Mouse (Mus musculus): Measurements from ENCODE around the gene Tox4. TPM values are rescaled to one million over a fixed set of nuclear protein-coding genes. Genes with fewer than 3 reads are reported as not detected.
"Not testable (repeated sequence)": the region's sequence is repeated elsewhere in the genome, so short reads cannot be mapped to it uniquely, and the experiment has no call there.

The Tox4 gene
- polyA plus RNA-seq, 1 experiment, result 54.6 TPM

DNA sequence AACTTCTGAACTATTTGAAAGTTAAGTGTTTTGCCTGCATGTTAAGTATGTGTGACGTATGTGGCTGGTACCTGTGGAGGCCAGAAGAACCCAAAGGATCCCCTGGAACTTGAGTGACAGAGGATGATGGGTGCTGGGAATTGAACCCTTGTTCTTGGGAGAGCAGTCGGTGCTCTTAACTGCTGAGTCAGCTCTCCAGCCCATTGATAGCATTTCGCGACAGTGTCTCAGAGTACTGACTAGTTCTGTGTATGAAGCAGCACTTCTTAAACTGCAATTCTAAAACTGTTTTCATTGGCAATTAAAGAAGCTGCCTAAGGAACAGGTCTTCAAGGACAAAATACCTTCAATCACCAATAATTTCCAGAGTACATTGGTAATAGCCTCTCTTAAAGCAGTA, 1.7 kb upstream of the Tox4 start:
- DNase-seq (ENCODE audit: low read depth), result no peak
- TF ChIP-seq POLR2A (IDR thresholded peaks at IDR 0.05; ENCODE audit: borderline replicate concordance, extremely low read depth, insufficient read depth, insufficient read length, poor library complexity, severe bottlenecking), result no peak
- no peak for TF ChIP-seq CTCF (IDR thresholded peaks at IDR 0.05; ENCODE audit: borderline replicate concordance, extremely low read depth, insufficient read depth, insufficient read length)

DNA sequence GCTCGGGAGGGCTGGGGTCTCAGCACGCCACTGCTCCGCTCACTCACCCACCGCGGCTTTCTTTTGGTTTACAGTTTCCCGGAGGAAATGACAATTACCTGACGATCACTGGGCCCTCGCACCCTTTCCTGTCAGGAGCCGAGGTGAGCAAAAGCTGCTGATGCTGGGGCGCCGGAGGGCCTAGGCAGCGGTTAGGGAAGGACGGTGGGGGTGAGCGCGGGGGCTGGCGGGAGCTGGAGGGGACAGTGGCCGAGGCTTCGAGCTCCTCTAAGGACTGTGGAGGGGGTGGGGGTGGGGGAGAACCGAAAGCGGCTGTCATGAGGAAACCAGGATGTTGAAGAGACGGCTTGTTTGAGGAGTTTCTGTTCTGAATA, 788 bp downstream of the Tox4 start:
- TF ChIP-seq CTCF (IDR thresholded peaks at IDR 0.05; ENCODE audit: borderline replicate concordance, extremely low read depth, insufficient read depth, insufficient read length), result no peak
- TF ChIP-seq POLR2A (IDR thresholded peaks at IDR 0.05; ENCODE audit: borderline replicate concordance, extremely low read depth, insufficient read depth, insufficient read length, poor library complexity, severe bottlenecking), result no peak
- no peak for DNase-seq (ENCODE audit: low read depth)

DNA sequence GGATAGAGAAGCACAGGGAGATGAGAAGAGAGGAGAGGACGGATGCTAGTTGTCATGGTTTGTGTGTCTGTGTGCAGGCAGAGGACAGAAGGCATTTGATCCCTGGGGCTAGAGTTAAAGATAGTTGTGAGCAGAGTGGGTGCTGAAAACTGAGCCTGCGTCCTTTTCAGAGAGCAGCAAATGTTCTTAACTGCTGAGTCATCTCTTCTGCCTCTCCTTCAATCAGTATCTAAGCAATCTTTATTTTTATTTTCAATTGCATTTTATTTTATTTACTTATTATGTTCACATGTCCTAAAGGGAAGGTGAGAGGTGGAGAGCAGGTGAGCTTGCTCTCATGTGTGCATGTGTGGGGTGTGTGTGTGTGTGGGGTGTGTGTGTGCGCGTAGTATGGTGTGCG, 4.7 kb downstream of the Tox4 start:
- no peak for TF ChIP-seq POLR2A (IDR thresholded peaks at IDR 0.05; ENCODE audit: borderline replicate concordance, extremely low read depth, insufficient read depth, insufficient read length, poor library complexity, severe bottlenecking)
- no peak for TF ChIP-seq CTCF (IDR thresholded peaks at IDR 0.05; ENCODE audit: borderline replicate concordance, extremely low read depth, insufficient read depth, insufficient read length)
- no peak for DNase-seq (ENCODE audit: low read depth)

DNA sequence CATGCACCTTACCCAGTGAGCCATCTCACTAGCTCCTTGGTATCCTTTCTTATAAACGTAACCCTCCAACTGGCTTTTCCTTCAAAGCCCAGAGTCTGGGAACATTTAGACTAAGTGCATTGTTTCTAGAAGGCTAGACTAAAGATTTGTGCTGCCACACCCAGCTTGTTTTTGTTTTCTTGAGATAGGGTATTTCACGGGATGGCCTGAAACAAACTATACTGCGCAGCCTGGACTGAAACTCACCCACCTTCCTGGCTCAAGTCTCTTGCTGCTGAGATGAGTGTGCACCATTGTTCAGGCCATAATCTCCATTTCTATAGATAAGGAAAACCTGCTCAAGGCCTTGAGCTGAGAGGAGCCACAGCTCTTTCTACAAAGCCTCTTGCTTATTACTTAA, 5.2 kb downstream of the Tox4 start:
- TF ChIP-seq POLR2A (IDR thresholded peaks at IDR 0.05; ENCODE audit: borderline replicate concordance, extremely low read depth, insufficient read depth, insufficient read length, poor library complexity, severe bottlenecking) (no peak), CTCF (IDR thresholded peaks at IDR 0.05; ENCODE audit: borderline replicate concordance, extremely low read depth, insufficient read depth, insufficient read length) (no peak)
- no peak for DNase-seq (ENCODE audit: low read depth)

- no peak for TF ChIP-seq POLR2A (IDR thresholded peaks at IDR 0.05; ENCODE audit: borderline replicate concordance, extremely low read depth, insufficient read depth, insufficient read length, poor library complexity, severe bottlenecking)
- peak; percentile 9; the same call in 1 of the 2 replicates for TF ChIP-seq CTCF (IDR thresholded peaks at IDR 0.05; ENCODE audit: borderline replicate concordance, extremely low read depth, insufficient read depth, insufficient read length)
- peak; percentile 79 for DNase-seq (ENCODE audit: low read depth)
Observed at GRCm38 (mm10) chr14:52295558-52296264, 16.8 kb downstream of the Tox4 start.

DNA sequence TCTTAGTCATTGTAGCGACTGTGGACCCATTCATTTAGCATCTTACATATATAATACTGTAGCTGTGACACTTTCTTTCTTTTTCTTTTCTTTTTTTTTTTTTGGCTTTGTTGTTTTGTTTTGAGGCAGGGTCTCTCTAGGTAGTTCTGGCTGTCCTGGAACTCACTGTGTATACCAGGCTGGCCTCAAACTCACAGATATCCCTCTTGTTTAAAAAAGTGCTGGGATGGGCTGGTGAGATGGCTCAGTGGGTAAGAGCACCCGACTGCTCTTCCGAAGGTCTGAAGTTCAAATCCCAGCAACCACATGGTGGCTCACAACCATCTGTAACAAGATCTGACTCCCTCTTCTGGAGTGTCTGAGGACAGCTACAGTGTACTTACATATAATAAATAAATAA, 24.6 kb downstream of the Tox4 start:
- DNase-seq (ENCODE audit: low read depth), result not testable (repeated sequence)

DNA sequence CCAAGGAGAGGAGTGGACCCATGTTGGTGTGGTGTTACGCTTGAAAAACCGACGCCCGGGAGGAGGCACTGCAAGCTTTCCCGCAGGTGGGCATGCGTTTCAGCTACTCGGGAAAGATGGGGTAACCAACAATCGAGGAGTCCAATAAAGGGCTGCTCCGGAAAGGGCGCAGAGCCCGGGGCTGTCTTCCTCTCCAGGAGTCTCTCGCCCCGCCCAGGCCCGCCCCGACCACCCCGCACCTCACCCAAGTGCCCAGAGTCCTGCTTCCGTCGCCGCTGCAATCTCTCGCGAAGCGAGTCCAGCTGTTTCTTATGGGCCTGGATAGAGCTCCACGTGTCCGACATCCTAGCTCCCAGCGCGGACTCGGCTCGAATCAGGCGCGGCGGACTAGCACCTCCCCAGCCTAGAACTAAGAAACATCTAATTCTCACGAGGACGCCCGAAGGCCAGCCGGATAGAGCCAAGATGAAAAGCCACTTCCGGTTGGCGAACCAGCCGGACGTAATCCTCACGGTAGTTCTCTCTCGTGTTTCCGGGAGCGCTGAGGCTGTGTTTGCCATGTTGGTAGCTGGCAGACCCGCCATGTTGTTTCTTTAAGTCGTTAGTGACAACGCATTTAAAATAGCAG, 25.8 kb downstream of the Tox4 start, which contains the start of gene Mettl3:
Gene Mettl3, minus strand, starts transcription at position 485 of the 628 bp plus-strand sequence.
- DNase-seq (ENCODE audit: low read depth), result peak; percentile 99
- TF ChIP-seq POLR2A (IDR thresholded peaks at IDR 0.05; ENCODE audit: borderline replicate concordance, extremely low read depth, insufficient read depth, insufficient read length, poor library complexity, severe bottlenecking) (peak; percentile 31; the same call in 1 of the 2 replicates), CTCF (IDR thresholded peaks at IDR 0.05; ENCODE audit: borderline replicate concordance, extremely low read depth, insufficient read depth, insufficient read length) (peak; percentile 12; the same call in 1 of the 2 replicates)

DNA sequence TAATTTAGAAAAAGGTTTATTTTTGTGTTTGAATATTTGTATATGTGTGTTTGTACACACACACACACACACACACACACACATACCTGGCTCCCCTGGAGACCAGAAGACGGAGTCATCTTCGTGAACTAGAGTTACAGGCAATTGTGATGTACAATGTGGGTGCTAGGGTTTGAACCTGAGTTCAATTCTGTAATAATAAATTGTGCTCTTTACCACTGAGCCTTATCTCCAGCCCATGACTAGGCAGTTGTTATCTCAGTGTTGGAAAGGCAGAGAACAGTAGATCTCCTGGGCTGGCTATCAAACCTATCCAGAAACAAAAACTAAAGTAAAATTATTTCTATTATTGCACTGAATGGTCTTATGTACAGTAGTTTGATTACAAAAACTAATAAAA, 27.2 kb downstream of the Tox4 start:
- no peak for TF ChIP-seq CTCF (IDR thresholded peaks at IDR 0.05; ENCODE audit: borderline replicate concordance, extremely low read depth, insufficient read depth, insufficient read length)
- no peak for TF ChIP-seq POLR2A (IDR thresholded peaks at IDR 0.05; ENCODE audit: borderline replicate concordance, extremely low read depth, insufficient read depth, insufficient read length, poor library complexity, severe bottlenecking)
- DNase-seq (ENCODE audit: low read depth), result no peak

GRCm38 (mm10) chr14:52310343-52310742, 31.4 kb downstream of the Tox4 start:
- not testable (repeated sequence) for DNase-seq (ENCODE audit: low read depth)

DNA sequence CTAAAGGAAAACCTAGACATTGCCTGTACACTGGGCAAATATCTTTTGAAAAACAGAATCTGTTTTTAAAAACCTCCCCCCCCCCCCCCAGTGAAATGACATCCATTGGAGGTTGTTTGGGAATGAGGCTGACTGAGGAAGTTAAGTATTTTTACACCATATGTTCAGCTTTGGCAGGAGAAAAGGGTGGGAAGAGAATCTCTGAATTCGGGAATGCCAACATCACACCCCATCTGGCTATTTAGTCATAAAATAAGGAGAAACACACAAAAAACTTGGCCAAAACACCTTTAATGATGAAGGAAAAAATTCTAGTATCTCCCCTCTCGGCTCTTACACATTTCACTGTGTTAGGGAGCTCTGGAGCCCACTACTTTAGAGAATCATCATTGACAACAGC, 32.0 kb downstream of the Tox4 start:
- no peak for TF ChIP-seq POLR2A (IDR thresholded peaks at IDR 0.05; ENCODE audit: borderline replicate concordance, extremely low read depth, insufficient read depth, insufficient read length, poor library complexity, severe bottlenecking)
- TF ChIP-seq CTCF (IDR thresholded peaks at IDR 0.05; ENCODE audit: borderline replicate concordance, extremely low read depth, insufficient read depth, insufficient read length), result no peak
- peak; percentile 84 for DNase-seq (ENCODE audit: low read depth)

GRCm38 (mm10) chr14:52313931-52314807, 35.2 kb downstream of the Tox4 start:
- TF ChIP-seq CTCF (IDR thresholded peaks at IDR 0.05; ENCODE audit: borderline replicate concordance, extremely low read depth, insufficient read depth, insufficient read length) (no peak), POLR2A (IDR thresholded peaks at IDR 0.05; ENCODE audit: borderline replicate concordance, extremely low read depth, insufficient read depth, insufficient read length, poor library complexity, severe bottlenecking) (no peak)
- DNase-seq (ENCODE audit: low read depth), result no peak

DNA sequence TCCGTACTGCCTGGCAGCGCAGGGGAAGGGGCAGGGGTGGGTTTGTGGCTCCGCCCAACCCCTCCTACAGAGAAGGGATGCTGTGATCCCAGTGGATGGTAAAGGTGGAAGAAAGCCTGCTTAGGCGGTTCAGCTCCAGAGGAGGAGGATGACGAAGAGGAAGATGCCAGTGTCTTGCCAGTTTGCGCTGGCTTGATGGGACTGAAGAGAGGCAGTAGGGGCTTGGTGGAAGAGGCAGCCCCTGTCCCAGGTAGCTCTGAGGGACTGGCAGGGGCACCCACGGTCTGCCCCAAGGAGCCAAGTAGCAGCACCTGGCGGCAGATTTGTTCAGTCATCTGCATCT, 35.8 kb downstream of the Tox4 start:
- no peak for DNase-seq (ENCODE audit: low read depth)
- TF ChIP-seq POLR2A (IDR thresholded peaks at IDR 0.05; ENCODE audit: borderline replicate concordance, extremely low read depth, insufficient read depth, insufficient read length, poor library complexity, severe bottlenecking), result no peak
- TF ChIP-seq CTCF (IDR thresholded peaks at IDR 0.05; ENCODE audit: borderline replicate concordance, extremely low read depth, insufficient read depth, insufficient read length), result no peak

All from brain, embryonic 14.5 days (tissue).